In genomic region chr11:94483436-94483835, GRCm38 (mm10) we compare ENCODE assay signal across 21 mouse cellular contexts. TPM values are rescaled to one million over a fixed set of nuclear protein-coding genes. Genes with fewer than 3 reads are reported as not detected.
A peak's percentile ranks its signal among the peaks of the same experiment; 100 is the strongest.
DNase-seq lines count a peak whose midpoint lies in the region; ATAC-seq and TF ChIP-seq lines count a peak whose summit lies in the region.
"Had no signal": no experiment of that assay in that cellular context is flagged by ENCODE, and none has a peak within 500 bp of the region (broad histone marks: within the 10 kb centered on the region; RNA-seq: fewer than 3 reads in every experiment).

No protein-coding gene starts in this region.

- H3K27me3 ChIP-seq in heart, postnatal 0 days (ENCODE audit: control insufficient read depth, insufficient read depth, low read length), result peaks cover 8% of the 10 kb centered on the region; the same call in 1 of the 2 replicates
- H3K27me3 ChIP-seq in kidney, postnatal 0 days (ENCODE audit: insufficient read depth, low read length), result peaks cover 2% of the 10 kb centered on the region; the same call in 1 of the 2 replicates
- H3K27me3 ChIP-seq in stomach, postnatal 0 days (ENCODE audit: control insufficient read depth, insufficient read depth, low read length), result no peaks in the 10 kb centered on the region

- no peak for TF ChIP-seq EP300 in heart, postnatal 0 days (IDR thresholded peaks at IDR 0.05; ENCODE audit: low read depth)
- TF ChIP-seq EP300 in stomach, postnatal 0 days (optimal IDR thresholded peaks at IDR 0.05), result no peak

- no peak overlapping the region for H3K27ac ChIP-seq in heart, postnatal 0 days (ENCODE audit: low read depth)
- no peak overlapping the region for H3K27ac ChIP-seq in kidney, postnatal 0 days
- H3K27ac ChIP-seq in stomach, postnatal 0 days (replicated peaks), result no peak overlapping the region
- H3K27ac ChIP-seq: forebrain, embryonic 10.5 days; gastrocnemius, adult 2 months; heart, embryonic 13.5 days; limb, embryonic 13.5 days; liver, embryonic 14.5 days; neural tube, embryonic 12.5 days had no signal

- H3K9ac ChIP-seq in heart, postnatal 0 days (replicated peaks; ENCODE audit: low read depth, low read length), result no peak overlapping the region
- H3K9ac ChIP-seq in kidney, postnatal 0 days (ENCODE audit: low read depth, low read length), result no peak overlapping the region
- H3K9ac ChIP-seq in stomach, postnatal 0 days (ENCODE audit: low read length), result no peak overlapping the region
- H3K9ac ChIP-seq: heart, embryonic 13.5 days; limb, embryonic 13.5 days; liver, embryonic 14.5 days; neural tube, embryonic 12.5 days had no signal

- H3K4me3 ChIP-seq in heart, postnatal 0 days (ENCODE audit: low read depth, low read length), result no peak overlapping the region
- no peak overlapping the region for H3K4me3 ChIP-seq in kidney, postnatal 0 days (replicated peaks; ENCODE audit: low read depth, low read length)
- no peak overlapping the region for H3K4me3 ChIP-seq in stomach, postnatal 0 days (ENCODE audit: low read depth, low read length)
- H3K4me3 ChIP-seq: forebrain, embryonic 10.5 days; gastrocnemius, adult 2 months; heart, embryonic 13.5 days; limb, embryonic 13.5 days; neural tube, embryonic 12.5 days had no signal

- WGBS in heart, postnatal 0 days, result 71% methylated on average over 11 of the region's 11 CpGs
- 78% methylated on average over 11 of the region's 11 CpGs for WGBS in kidney, postnatal 0 days
- WGBS in stomach, postnatal 0 days, result 64% methylated on average over 11 of the region's 11 CpGs

- intact Hi-C loops in heart, postnatal 25 days (cut with DNase I), result no loop called here

- no peak for ATAC-seq in heart, postnatal 0 days (ENCODE audit: insufficient read depth, low read depth)
- ATAC-seq in kidney, postnatal 0 days (replicated peaks; ENCODE audit: low FRiP score, low read depth), result no peak
- no peak for ATAC-seq in stomach, postnatal 0 days (ENCODE audit: low FRiP score, low TSS enrichment)

- 0 out of 2 replicates have a peak, but pooled peaks have one; percentile 19 for TF ChIP-seq CTCF in heart, postnatal 0 days (IDR thresholded peaks at IDR 0.05; ENCODE audit: low read depth)
- TF ChIP-seq CTCF in kidney, postnatal 0 days (IDR thresholded peaks at IDR 0.05; ENCODE audit: low read depth), result peak; percentile 31; the same call in 1 of the 2 replicates
- TF ChIP-seq CTCF in stomach, postnatal 0 days (IDR thresholded peaks at IDR 0.05; ENCODE audit: low read depth), result 0 out of 2 replicates have a peak, but pooled peaks have one; percentile 6

- DNase-seq in heart, postnatal 0 days (ENCODE audit: low spot score), result no peak
- no peak for DNase-seq in heart, postnatal 25 days (ENCODE audit: low spot score)
- no peak for DNase-seq in kidney, postnatal 0 days (ENCODE audit: low spot score)
- no peak for DNase-seq in kidney, adult 8-10 months
- DNase-seq in cerebellum, adult 9-10 months, result peak; percentile 91
- no peak for DNase-seq in stomach, postnatal 0 days (ENCODE audit: low spot score)
- no peak for DNase-seq in right cerebral cortex, postnatal 4 days
- no peak for DNase-seq in lung, postnatal 4 days
- DNase-seq: adrenal gland, postnatal 10 days; gastrocnemius, adult 2 months; spleen, adult 18-20 months; thymus, postnatal 25 days had no signal

- H3K4me1 ChIP-seq in heart, postnatal 0 days (ENCODE audit: control insufficient read depth, insufficient read depth), result no peaks in the 10 kb centered on the region
- no peaks in the 10 kb centered on the region; the same call in 1 of the 2 replicates for H3K4me1 ChIP-seq in kidney, postnatal 0 days (replicated peaks; ENCODE audit: insufficient read depth, low read length)
- no peaks in the 10 kb centered on the region for H3K4me1 ChIP-seq in stomach, postnatal 0 days (replicated peaks; ENCODE audit: control insufficient read depth, insufficient read depth)
- H3K4me1 ChIP-seq: neural tube, embryonic 12.5 days had no signal

- H3K4me2 ChIP-seq in heart, postnatal 0 days (ENCODE audit: low read depth, low read length), result no peak overlapping the region
- no peak overlapping the region for H3K4me2 ChIP-seq in kidney, postnatal 0 days (ENCODE audit: low read length)
- no peak overlapping the region for H3K4me2 ChIP-seq in stomach, postnatal 0 days (replicated peaks; ENCODE audit: low read depth)
- H3K4me2 ChIP-seq: heart, embryonic 13.5 days; limb, embryonic 13.5 days; neural tube, embryonic 12.5 days had no signal

- H3K36me3 ChIP-seq in heart, postnatal 0 days (replicated peaks; ENCODE audit: control insufficient read depth, insufficient read depth, low read length), result no peaks in the 10 kb centered on the region
- no peaks in the 10 kb centered on the region for H3K36me3 ChIP-seq in kidney, postnatal 0 days (ENCODE audit: insufficient read depth, low read length)
- H3K36me3 ChIP-seq in stomach, postnatal 0 days (ENCODE audit: control insufficient read depth, insufficient read depth, low read length), result no peaks in the 10 kb centered on the region
- H3K36me3 ChIP-seq: forebrain, embryonic 10.5 days; heart, embryonic 13.5 days; limb, embryonic 13.5 days; neural tube, embryonic 12.5 days had no signal

- H3K9me3 ChIP-seq in heart, postnatal 0 days (replicated peaks; ENCODE audit: control insufficient read depth, low read length), result no peaks in the 10 kb centered on the region
- no peaks in the 10 kb centered on the region for H3K9me3 ChIP-seq in kidney, postnatal 0 days (replicated peaks; ENCODE audit: low read length)
- no peaks in the 10 kb centered on the region for H3K9me3 ChIP-seq in stomach, postnatal 0 days (ENCODE audit: control insufficient read depth, low read length)
- H3K9me3 ChIP-seq: forebrain, embryonic 10.5 days; heart, embryonic 13.5 days; limb, embryonic 13.5 days; neural tube, embryonic 12.5 days had no signal

RNA-seq across cellular contexts. Expression of gene Spata20, which starts 2.5 kb away (rescaled TPM):
- total RNA-seq in heart, postnatal 0 days (2014; rRNA removed; ENCODE audit: low replicate concordance), result not detected in 2 replicates
- 0.30 and 0.56 TPM in 2 replicates for polyA plus RNA-seq in heart, postnatal 0 days (2015; fragmentation: Nextera tagmentation; extraction: Ambion mirVana)
- total RNA-seq in heart, postnatal 25 days (2021), result under 1 TPM; 0.34 to 0.42 TPM
- 0.40 TPM in 1 of 2 replicates, not detected in the other for polyA plus RNA-seq in kidney, postnatal 0 days (2015; fragmentation: Nextera tagmentation; extraction: Ambion mirVana)
- 0.05 and 0.18 TPM in 2 replicates for polyA plus RNA-seq in stomach, postnatal 0 days (2015; fragmentation: Nextera tagmentation; extraction: Ambion mirVana)
- total RNA-seq: adrenal gland, postnatal 10 days; gastrocnemius, adult 2 months; granulocyte monocyte progenitor cell, adult 5-6 weeks; hematopoietic stem cell, adult 5-6 weeks; left cerebral cortex, adult 18-20 months had no signal
- polyA plus RNA-seq: forebrain, embryonic 10.5 days; liver, embryonic 14.5 days; neural tube, embryonic 12.5 days had no signal

RNA-seq across cellular contexts. Expression of gene Cacna1g, which starts 9.4 kb away (rescaled TPM):
- 29.6 and 46.2 TPM in 2 replicates for total RNA-seq in heart, postnatal 0 days (2014; rRNA removed; ENCODE audit: low replicate concordance)
- 6.9 and 7.4 TPM in 2 replicates for polyA plus RNA-seq in heart, postnatal 0 days (2015; fragmentation: Nextera tagmentation; extraction: Ambion mirVana)
- 10 to 100 TPM; 15.4 to 21.5 TPM for total RNA-seq in heart, postnatal 25 days (2021)
- polyA plus RNA-seq in kidney, postnatal 0 days (2015; fragmentation: Nextera tagmentation; extraction: Ambion mirVana), result 4.4 and 5.2 TPM in 2 replicates
- polyA plus RNA-seq in stomach, postnatal 0 days (2015; fragmentation: Nextera tagmentation; extraction: Ambion mirVana), result 1.8 and 2.0 TPM in 2 replicates
- total RNA-seq: granulocyte monocyte progenitor cell, adult 5-6 weeks; hematopoietic stem cell, adult 5-6 weeks; monocyte, adult 5-6 weeks had no signal

RNA-seq across cellular contexts. Expression of gene Epn3, which starts 16.3 kb away (rescaled TPM):
- 32.5 and 44.4 TPM in 2 replicates for total RNA-seq in heart, postnatal 0 days (2014; rRNA removed; ENCODE audit: low replicate concordance)
- polyA plus RNA-seq in heart, postnatal 0 days (2015; fragmentation: Nextera tagmentation; extraction: Ambion mirVana), result 11.4 and 13.3 TPM in 2 replicates
- 10 to 100 TPM; 26.7 to 29.7 TPM for total RNA-seq in heart, postnatal 25 days (2021)
- 34.7 and 37.5 TPM in 2 replicates for polyA plus RNA-seq in kidney, postnatal 0 days (2015; fragmentation: Nextera tagmentation; extraction: Ambion mirVana)
- polyA plus RNA-seq in stomach, postnatal 0 days (2015; fragmentation: Nextera tagmentation; extraction: Ambion mirVana), result 53.4 and 60.1 TPM in 2 replicates
- total RNA-seq: granulocyte monocyte progenitor cell, adult 5-6 weeks; monocyte, adult 5-6 weeks had no signal

RNA-seq across cellular contexts. Expression of gene Mycbpap, which starts 38.1 kb away (rescaled TPM):
- 3.2 and 4.7 TPM in 2 replicates for total RNA-seq in heart, postnatal 0 days (2014; rRNA removed; ENCODE audit: low replicate concordance)
- polyA plus RNA-seq in heart, postnatal 0 days (2015; fragmentation: Nextera tagmentation; extraction: Ambion mirVana), result 3.5 and 3.7 TPM in 2 replicates
- 1 to 10 TPM in 1 of 2 experiments, under 1 TPM in 1; 0.68 to 1.1 TPM for total RNA-seq in heart, postnatal 25 days (2021)
- polyA plus RNA-seq in kidney, postnatal 0 days (2015; fragmentation: Nextera tagmentation; extraction: Ambion mirVana), result 3.2 and 3.5 TPM in 2 replicates
- 1.4 and 1.9 TPM in 2 replicates for polyA plus RNA-seq in stomach, postnatal 0 days (2015; fragmentation: Nextera tagmentation; extraction: Ambion mirVana)
- total RNA-seq: gastrocnemius, adult 2 months; monocyte, adult 5-6 weeks had no signal
